Mouse (Mus musculus) forelimb bud, embryonic 11.5 days (tissue): ENCODE measurements around the gene Srrm2.

Experiments
- DNase-seq: peaks from one replicate; pipeline ENCODE4 v3.0.0-alpha.2; 2012; ENCODE audit warnings: low read depth, low spot score

Srrm2 gene

GRCm38 (mm10) chr17:23854229-23854765, 64.0 kb downstream of the Srrm2 start:
- DNase-seq: no peak

DNA sequence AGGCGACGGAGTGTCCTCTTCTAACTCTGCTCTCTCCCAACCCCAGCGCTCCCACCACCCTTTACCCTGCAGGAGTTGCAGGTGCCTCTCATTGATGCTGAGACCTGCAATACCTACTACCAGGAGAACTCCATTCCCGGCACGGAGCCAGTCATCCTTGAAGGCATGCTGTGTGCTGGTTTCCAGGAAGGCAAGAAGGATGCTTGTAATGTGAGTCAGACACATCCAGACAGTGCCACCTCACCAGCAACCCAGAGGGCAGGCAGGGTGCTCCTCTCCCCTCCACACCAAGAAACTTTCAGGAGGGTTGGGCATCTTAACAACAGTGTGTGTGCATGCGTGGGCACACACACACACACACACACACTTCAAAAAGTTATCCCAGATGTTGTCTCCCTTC, 66.9 kb downstream of the Srrm2 start:
- DNase-seq: no peak

GRCm38 (mm10) chr17:23857913-23858312, 67.6 kb downstream of the Srrm2 start:
- DNase-seq: no peak

- no peak for DNase-seq
Observed at GRCm38 (mm10) chr17:23862926-23863325, 72.6 kb downstream of the Srrm2 start.

DNA sequence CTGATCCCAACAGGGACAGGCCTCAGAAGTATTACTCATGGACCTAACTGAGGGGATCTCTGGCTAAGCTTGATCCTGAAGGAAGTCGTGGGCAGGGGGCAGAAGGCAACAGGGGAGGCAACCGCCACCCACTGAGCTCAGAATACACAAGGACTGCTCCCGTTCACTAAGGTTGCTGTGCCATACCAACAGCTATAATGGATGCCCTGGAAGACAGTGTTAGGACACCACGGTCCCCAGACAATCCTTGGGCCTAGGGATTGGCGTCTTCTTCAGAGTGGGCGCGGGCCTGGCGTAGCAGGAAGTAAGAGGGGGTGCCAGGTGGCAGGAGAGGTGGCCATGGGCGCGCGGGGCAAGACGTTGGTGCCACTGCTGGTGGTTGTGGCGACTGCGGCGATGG, 77.4 kb downstream of the Srrm2 start, which contains the start of gene Prss21:
Gene Prss21 (plus strand): TSS at position 301 of the 400 bp plus-strand sequence.
- no peak for DNase-seq

- no peak for DNase-seq
Observed at GRCm38 (mm10) chr17:23868513-23868912, 78.2 kb downstream of the Srrm2 start.
